Mouse (Mus musculus) CH12.LX (cell line): ENCODE measurements around the gene Slc4a4.

Experiments
- CHD1 ChIP-seq: IDR thresholded peaks from 2 replicates; pipeline ENCODE4 v1.6.1; 2012; ENCODE audit warnings: low read depth, low read length, improper control_type of control experiment, inconsistent platforms
- CTCF ChIP-seq, 2 experiments: IDR thresholded peaks in 1 of 2; conservative IDR thresholded peaks in 1 of 2; 2 replicates each; pipeline ENCODE4 v1.5.1; 2011 to 2012; ENCODE audit warnings: low read depth in 2 of 2, low read length in 2 of 2, improper control_type of control experiment in 1 of 2, inconsistent platforms in 1 of 2, mild to moderate bottlenecking in 1 of 2, moderate library complexity in 1 of 2
- E2F4 ChIP-seq: IDR thresholded peaks from 2 replicates; pipeline ENCODE4 v1.6.1; 2011; ENCODE audit warnings: low read depth, low read length, improper control_type of control experiment; ENCODE audit not compliant: insufficient replicate concordance
- EP300 ChIP-seq: IDR thresholded peaks from 2 replicates; pipeline ENCODE4 v1.6.1; 2011; ENCODE audit warnings: low read length, improper control_type of control experiment
- IRF4 ChIP-seq: IDR thresholded peaks from 2 replicates; pipeline ENCODE4 v1.6.1; 2014; ENCODE audit warnings: low read depth, mild to moderate bottlenecking, inconsistent platforms, low read length, improper control_type of control experiment
- MAZ ChIP-seq: IDR thresholded peaks from 2 replicates; pipeline ENCODE4 v1.6.1; 2012; ENCODE audit warnings: low read depth, mild to moderate bottlenecking, inconsistent platforms, low read length, improper control_type of control experiment, moderate library complexity
- MEF2A ChIP-seq: IDR thresholded peaks from 2 replicates; pipeline ENCODE4 v1.6.1; 2014; ENCODE audit warnings: low read depth, mild to moderate bottlenecking, inconsistent platforms, low read length, improper control_type of control experiment, borderline replicate concordance
- NRF1 ChIP-seq: IDR thresholded peaks from 2 replicates; pipeline ENCODE4 v1.6.1; 2014; ENCODE audit warnings: low read depth, mild to moderate bottlenecking, inconsistent platforms, low read length, improper control_type of control experiment, moderate library complexity
- POLR2A ChIP-seq: IDR thresholded peaks from 2 replicates; pipeline ENCODE4 v1.6.1; 2011; ENCODE audit warnings: low read depth, mild to moderate bottlenecking, improper control_type of control experiment, low read length
- POLR2AphosphoS2 ChIP-seq: IDR thresholded peaks from 2 replicates; pipeline ENCODE4 v1.6.1; 2011; ENCODE audit warnings: low read depth, low read length, improper control_type of control experiment
- TBP ChIP-seq: conservative IDR thresholded peaks from 2 replicates; pipeline ENCODE4 v1.6.1; 2011; ENCODE audit warnings: low read depth, low read length, improper control_type of control experiment
- ZNF384 ChIP-seq: IDR thresholded peaks from 2 replicates; pipeline ENCODE4 v1.6.1; 2012; ENCODE audit warnings: low read depth, low read length, improper control_type of control experiment, inconsistent platforms

GRCm38 (mm10) chr5:89146276-89146675 is 259.7 kb downstream of the Slc4a4 start:
- TF ChIP-seq ZNF384 (no peak), POLR2AphosphoS2 (no peak), MEF2A (no peak), NRF1 (no peak), MAZ (no peak), POLR2A (no peak), CTCF (conservative IDR thresholded peaks at IDR 0.05 in 1 of 2, IDR thresholded peaks at IDR 0.05 in 1 of 2; ENCODE audit: low read depth in 2 of 2, low read length in 2 of 2) (no peak), TBP (no peak), EP300 (no peak), E2F4 (no peak), CHD1 (no peak), IRF4 (no peak)
